Mouse (Mus musculus) forebrain, embryonic 10.5 days (tissue): ENCODE measurements around the gene Ntm. TPM values are rescaled to one million over a fixed set of nuclear protein-coding genes. Genes with fewer than 3 reads are reported as not detected.

Experiments
- DNase-seq: peaks from one replicate; pipeline ENCODE4 v3.0.0-alpha.2; 2017; ENCODE audit warnings: low spot score; ENCODE audit errors: extremely low spot score
- H3K27ac ChIP-seq: fragments of 300-500 bp; sonication (generic); 2 replicates; pipeline ENCODE4 v1.5.1; 2016; ENCODE audit warnings: mild to moderate bottlenecking
- H3K27me3 ChIP-seq: fragments of 300-500 bp; sonication (generic); 2 replicates; pipeline ENCODE4 v1.6.1; 2016; ENCODE audit warnings: mild to moderate bottlenecking; ENCODE audit not compliant: poor library complexity, severe bottlenecking
- H3K36me3 ChIP-seq: fragments of 300-500 bp; sonication (generic); replicated peaks from 2 replicates; pipeline ENCODE4 v1.6.1; 2016; ENCODE audit warnings: mild to moderate bottlenecking, moderate library complexity
- H3K4me1 ChIP-seq: fragments of 300-500 bp; sonication (generic); 2 replicates; pipeline ENCODE4 v1.6.1; 2016
- H3K4me3 ChIP-seq: fragments of 300-500 bp; sonication (generic); 2 replicates; pipeline ENCODE4 v1.5.1; 2016; ENCODE audit warnings: mild to moderate bottlenecking, moderate library complexity
- H3K9me3 ChIP-seq: fragments of 300-500 bp; sonication (generic); 2 replicates; pipeline ENCODE4 v1.6.1; 2016; ENCODE audit warnings: mild to moderate bottlenecking, moderate library complexity
- WGBS: fragments of 180-500 bp; shearing (Covaris S2); methylation state at CpG from one replicate; pipeline ENCODE4 v1.1.7; 2016; 5-methylcytosine and 5-hydroxymethylcytosine counted together
- polyA plus RNA-seq: library from polyadenylated mRNA; unstranded; fragments of >200 nt; fragmentation: Nextera tagmentation; extraction: Ambion mirVana; gene quantifications from 2 replicates; pipeline ENCODE4 v1.2.1, GENCODE M21; 2016

Gene Ntm
- polyA plus RNA-seq, 1 experiment from 2014 or later, result 6.5 TPM

- no peaks in the 10 kb centered on the region for H3K9me3 ChIP-seq
- no peaks in the 10 kb centered on the region for H3K36me3 ChIP-seq
- 39% methylated on average over 8 of the region's 8 CpGs for WGBS
- peaks cover 18% of the 10 kb centered on the region; the same call in 1 of the 2 replicates for H3K27me3 ChIP-seq
- DNase-seq, result no peak
- H3K4me3 ChIP-seq, result no peak overlapping the region
- H3K27ac ChIP-seq, result no peak overlapping the region
- peaks cover 32% of the 10 kb centered on the region for H3K4me1 ChIP-seq
Measured at GRCm38 (mm10) chr9:29315842-29316241, 647.1 kb downstream of the Ntm start.

GRCm38 (mm10) chr9:29306961-29307360 lies 656.0 kb downstream of the Ntm start:
- 3% methylated on average over 2 of the region's 2 CpGs for WGBS
- Histone ChIP-seq H3K9me3 (no peaks in the 10 kb centered on the region), H3K4me3 (no peak overlapping the region), H3K27ac (no peak overlapping the region), H3K4me1 (peaks cover 12% of the 10 kb centered on the region), H3K36me3 (no peaks in the 10 kb centered on the region), H3K27me3 (no peaks in the 10 kb centered on the region)
- DNase-seq, result no peak

- Histone ChIP-seq H3K4me1 (no peaks in the 10 kb centered on the region), H3K4me3 (no peak overlapping the region), H3K27ac (no peak overlapping the region), H3K27me3 (no peaks in the 10 kb centered on the region), H3K36me3 (no peaks in the 10 kb centered on the region), H3K9me3 (no peaks in the 10 kb centered on the region)
- 96% methylated on average over 3 of the region's 3 CpGs for WGBS
- DNase-seq, result no peak
Measured at GRCm38 (mm10) chr9:29298340-29298739, 664.6 kb downstream of the Ntm start.

GRCm38 (mm10) chr9:29296752-29297151 lies 666.2 kb downstream of the Ntm start:
- DNase-seq, result no peak
- Histone ChIP-seq H3K36me3 (no peaks in the 10 kb centered on the region), H3K27ac (no peak overlapping the region), H3K27me3 (no peaks in the 10 kb centered on the region), H3K9me3 (no peaks in the 10 kb centered on the region), H3K4me1 (no peaks in the 10 kb centered on the region), H3K4me3 (no peak overlapping the region)
- 90% methylated on average over 3 of the region's 3 CpGs for WGBS

GRCm38 (mm10) chr9:29288003-29288704 lies 674.8 kb downstream of the Ntm start:
- no peak overlapping the region for H3K27ac ChIP-seq
- H3K4me1 ChIP-seq, result no peaks in the 10 kb centered on the region
- H3K36me3 ChIP-seq, result no peaks in the 10 kb centered on the region
- no peak for DNase-seq
- no peak overlapping the region for H3K4me3 ChIP-seq
- no peaks in the 10 kb centered on the region for H3K9me3 ChIP-seq
- H3K27me3 ChIP-seq, result no peaks in the 10 kb centered on the region
- 90% methylated on average over 7 of the region's 7 CpGs for WGBS

GRCm38 (mm10) chr9:29285144-29285543 lies 677.8 kb downstream of the Ntm start:
- Histone ChIP-seq H3K4me1 (no peaks in the 10 kb centered on the region), H3K4me3 (no peak overlapping the region), H3K9me3 (no peaks in the 10 kb centered on the region), H3K27ac (no peak overlapping the region), H3K27me3 (no peaks in the 10 kb centered on the region), H3K36me3 (no peaks in the 10 kb centered on the region)
- DNase-seq, result no peak

GRCm38 (mm10) chr9:29272861-29273260 lies 690.1 kb downstream of the Ntm start:
- no peak for DNase-seq
- 94% methylated on average over 3 of the region's 3 CpGs for WGBS
- no peaks in the 10 kb centered on the region for H3K36me3 ChIP-seq

GRCm38 (mm10) chr9:29269988-29270387 lies 693.0 kb downstream of the Ntm start:
- 89% methylated on average over 6 of the region's 6 CpGs for WGBS

More at GRCm38 (mm10) chr9:29272861-29273260, 690.1 kb downstream of the Ntm start:
- no peak overlapping the region for H3K27ac ChIP-seq
- H3K9me3 ChIP-seq, result no peaks in the 10 kb centered on the region
- H3K4me3 ChIP-seq, result no peak overlapping the region
- H3K4me1 ChIP-seq, result no peaks in the 10 kb centered on the region
- no peaks in the 10 kb centered on the region for H3K27me3 ChIP-seq

GRCm38 (mm10) chr9:29269277-29269646 lies 693.7 kb downstream of the Ntm start:
- no peak for DNase-seq
- Histone ChIP-seq H3K36me3 (no peaks in the 10 kb centered on the region), H3K4me1 (peaks cover 8% of the 10 kb centered on the region; the same call in 1 of the 2 replicates), H3K27ac (no peak overlapping the region), H3K27me3 (no peaks in the 10 kb centered on the region), H3K4me3 (no peak overlapping the region), H3K9me3 (no peaks in the 10 kb centered on the region)
- whole genome bisulfite sequencing, result 96% methylated on average over 2 of the region's 2 CpGs

More at GRCm38 (mm10) chr9:29269988-29270387, 693.0 kb downstream of the Ntm start:
- Histone ChIP-seq H3K4me3 (no peak overlapping the region), H3K36me3 (no peaks in the 10 kb centered on the region), H3K4me1 (peaks cover 8% of the 10 kb centered on the region; the same call in 1 of the 2 replicates), H3K27me3 (no peaks in the 10 kb centered on the region), H3K9me3 (no peaks in the 10 kb centered on the region), H3K27ac (no peak overlapping the region)
- DNase-seq, result no peak

- Histone ChIP-seq H3K27me3 (no peaks in the 10 kb centered on the region), H3K4me3 (no peak overlapping the region), H3K9me3 (no peaks in the 10 kb centered on the region), H3K36me3 (no peaks in the 10 kb centered on the region), H3K27ac (no peak overlapping the region), H3K4me1 (peaks cover 8% of the 10 kb centered on the region; the same call in 1 of the 2 replicates)
- no peak for DNase-seq
- 84% methylated on average over 10 of the region's 10 CpGs for WGBS
Measured at GRCm38 (mm10) chr9:29268583-29269276, 694.2 kb downstream of the Ntm start.

GRCm38 (mm10) chr9:29267663-29268062 lies 695.3 kb downstream of the Ntm start:
- Histone ChIP-seq H3K4me3 (no peak overlapping the region), H3K9me3 (no peaks in the 10 kb centered on the region), H3K27me3 (no peaks in the 10 kb centered on the region), H3K4me1 (peaks cover 8% of the 10 kb centered on the region; the same call in 1 of the 2 replicates), H3K27ac (no peak overlapping the region), H3K36me3 (no peaks in the 10 kb centered on the region)
- 67% methylated on average over 3 of the region's 3 CpGs for WGBS
- DNase-seq, result no peak

GRCm38 (mm10) chr9:29265177-29265576 lies 697.8 kb downstream of the Ntm start:
- DNase-seq, result no peak
- no peak overlapping the region for H3K27ac ChIP-seq
- H3K4me1 ChIP-seq, result peaks cover 8% of the 10 kb centered on the region; the same call in 1 of the 2 replicates
- H3K9me3 ChIP-seq, result no peaks in the 10 kb centered on the region
- no peak overlapping the region for H3K4me3 ChIP-seq
- H3K27me3 ChIP-seq, result no peaks in the 10 kb centered on the region
- WGBS, result 78% methylated on average over 4 of the region's 4 CpGs
- H3K36me3 ChIP-seq, result no peaks in the 10 kb centered on the region

- H3K4me1 ChIP-seq, result peaks cover 8% of the 10 kb centered on the region; the same call in 1 of the 2 replicates
- WGBS, result 75% methylated on average over 3 of the region's 3 CpGs
- H3K27me3 ChIP-seq, result no peaks in the 10 kb centered on the region
- H3K9me3 ChIP-seq, result no peaks in the 10 kb centered on the region
- H3K4me3 ChIP-seq, result no peak overlapping the region
- no peaks in the 10 kb centered on the region for H3K36me3 ChIP-seq
- H3K27ac ChIP-seq, result no peak overlapping the region
- DNase-seq, result no peak
Measured at GRCm38 (mm10) chr9:29262836-29263235, 700.1 kb downstream of the Ntm start.
